Mouse (Mus musculus) lung, embryonic 16.5 days (tissue): ENCODE measurements around the gene Med8. TPM values are rescaled to one million over a fixed set of nuclear protein-coding genes. Genes with fewer than 3 reads are reported as not detected.
A peak's percentile ranks its signal among the peaks of the same experiment; 100 is the strongest.

Source experiments
- ATAC-seq: fragments of 200-750 bp; cut with Nextera tagmentation; 2 replicates; pipeline ENCODE4 v1.8.0; 2017; ENCODE audit warnings: low read depth, mild to moderate bottlenecking, moderate library complexity
- H3K27ac ChIP-seq: fragments of 300-500 bp; sonication (generic); 2 replicates; pipeline ENCODE4 v1.5.1; 2014; ENCODE audit warnings: mild to moderate bottlenecking, control low read depth, low read length
- H3K27me3 ChIP-seq: fragments of 300-500 bp; sonication (generic); 2 replicates; pipeline ENCODE4 v1.6.1; 2014; ENCODE audit warnings: low read depth, low read length, mixed read lengths; ENCODE audit not compliant: control insufficient read depth, insufficient read depth
- H3K36me3 ChIP-seq: fragments of 300-500 bp; sonication (generic); 2 replicates; pipeline ENCODE4 v1.6.1; 2014; ENCODE audit warnings: low read length; ENCODE audit not compliant: control insufficient read depth, insufficient read depth
- H3K4me1 ChIP-seq: fragments of 300-500 bp; sonication (generic); replicated peaks from 2 replicates; pipeline ENCODE4 v1.6.1; 2014; ENCODE audit warnings: low read length, mixed read lengths; ENCODE audit not compliant: control insufficient read depth, insufficient read depth
- H3K4me2 ChIP-seq: fragments of 300-500 bp; sonication (generic); 2 replicates; pipeline ENCODE4 v1.6.1; 2014; ENCODE audit warnings: low read depth, low read length, control low read depth
- H3K4me3 ChIP-seq: fragments of 300-500 bp; sonication (generic); 2 replicates; pipeline ENCODE4 v1.5.1; 2014; ENCODE audit warnings: mild to moderate bottlenecking, low read length, control low read depth
- H3K9ac ChIP-seq: fragments of 300-500 bp; sonication (generic); 2 replicates; pipeline ENCODE4 v1.6.1; 2014; ENCODE audit warnings: low read length, control low read depth
- H3K9me3 ChIP-seq: fragments of 300-500 bp; sonication (generic); 2 replicates; pipeline ENCODE4 v1.6.1; 2016; ENCODE audit warnings: low read length; ENCODE audit not compliant: control insufficient read depth
- WGBS: fragments of 180-500 bp; shearing (Covaris S2); extraction: QIAGEN DNeasy Blood & Tissue Kit; methylation state at CpG from one replicate; pipeline ENCODE4 v1.1.7; 2014; 5-methylcytosine and 5-hydroxymethylcytosine counted together
- polyA plus RNA-seq: library from polyadenylated mRNA; unstranded; fragments of >200 nt; fragmentation: Nextera tagmentation; extraction: Ambion mirVana; gene quantifications from 2 replicates; pipeline ENCODE4 v1.2.1, GENCODE M21; 2015

The Med8 gene
- polyA plus RNA-seq, 1 experiment from 2014 or later, result 90.1 TPM

DNA sequence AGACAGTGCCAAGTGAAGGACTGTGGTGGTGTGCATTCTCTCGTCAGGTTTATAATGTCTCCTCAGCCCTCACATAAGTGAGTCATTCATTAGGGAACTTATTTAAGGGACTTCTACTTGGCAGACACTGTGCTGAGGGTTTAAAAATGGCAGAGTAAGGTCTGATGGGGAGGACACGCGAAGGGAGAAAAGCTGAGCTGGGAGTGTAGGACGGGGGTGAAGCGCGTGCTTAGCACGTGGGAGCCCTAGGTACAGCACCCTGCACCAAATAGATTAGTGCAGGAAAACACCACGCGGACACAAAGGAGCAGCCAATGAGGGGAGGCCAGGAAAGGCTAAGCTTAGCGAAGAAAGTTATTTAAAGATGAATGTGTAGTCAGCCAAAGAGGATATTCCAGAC is 36.0 kb downstream of the Med8 start:
- Histone ChIP-seq H3K4me1 (peaks cover 10% of the 10 kb centered on the region), H3K36me3 (no peaks in the 10 kb centered on the region), H3K4me2 (no peak overlapping the region), H3K27ac (no peak overlapping the region), H3K27me3 (no peaks in the 10 kb centered on the region), H3K4me3 (no peak overlapping the region), H3K9ac (no peak overlapping the region), H3K9me3 (no peaks in the 10 kb centered on the region)
- no peak for ATAC-seq
- WGBS, result 79% methylated on average over 10 of the region's 10 CpGs

- peak overlapping the region; percentile 46 for H3K4me3 ChIP-seq
- no peaks in the 10 kb centered on the region for H3K36me3 ChIP-seq
- H3K9me3 ChIP-seq, result no peaks in the 10 kb centered on the region
- H3K9ac ChIP-seq, result peak overlapping the region; percentile 61
- ATAC-seq, result peak; percentile 87
- H3K4me2 ChIP-seq, result peak overlapping the region; percentile 76
- peaks cover 10% of the 10 kb centered on the region for H3K4me1 ChIP-seq
- 18% methylated on average over 18 of the region's 18 CpGs for WGBS
- H3K27me3 ChIP-seq, result no peaks in the 10 kb centered on the region
- H3K27ac ChIP-seq, result 0 out of 2 replicates have a peak overlapping the region, but pooled peaks have one; percentile 16
Measured at GRCm38 (mm10) chr4:118445781-118446414, 36.8 kb downstream of the Med8 start.

GRCm38 (mm10) chr4:118446415-118447153 is 37.4 kb downstream of the Med8 start:
- Histone ChIP-seq H3K9ac (peak overlapping the region; percentile 61), H3K9me3 (no peaks in the 10 kb centered on the region), H3K4me2 (peak overlapping the region; percentile 76), H3K4me3 (peak overlapping the region; percentile 46), H3K27ac (0 out of 2 replicates have a peak overlapping the region, but pooled peaks have one; percentile 16), H3K4me1 (peaks cover 10% of the 10 kb centered on the region), H3K36me3 (no peaks in the 10 kb centered on the region), H3K27me3 (no peaks in the 10 kb centered on the region)
- WGBS, result 27% methylated on average over 24 of the region's 24 CpGs
- ATAC-seq, result no peak; the same call in 1 of the 2 replicates

DNA sequence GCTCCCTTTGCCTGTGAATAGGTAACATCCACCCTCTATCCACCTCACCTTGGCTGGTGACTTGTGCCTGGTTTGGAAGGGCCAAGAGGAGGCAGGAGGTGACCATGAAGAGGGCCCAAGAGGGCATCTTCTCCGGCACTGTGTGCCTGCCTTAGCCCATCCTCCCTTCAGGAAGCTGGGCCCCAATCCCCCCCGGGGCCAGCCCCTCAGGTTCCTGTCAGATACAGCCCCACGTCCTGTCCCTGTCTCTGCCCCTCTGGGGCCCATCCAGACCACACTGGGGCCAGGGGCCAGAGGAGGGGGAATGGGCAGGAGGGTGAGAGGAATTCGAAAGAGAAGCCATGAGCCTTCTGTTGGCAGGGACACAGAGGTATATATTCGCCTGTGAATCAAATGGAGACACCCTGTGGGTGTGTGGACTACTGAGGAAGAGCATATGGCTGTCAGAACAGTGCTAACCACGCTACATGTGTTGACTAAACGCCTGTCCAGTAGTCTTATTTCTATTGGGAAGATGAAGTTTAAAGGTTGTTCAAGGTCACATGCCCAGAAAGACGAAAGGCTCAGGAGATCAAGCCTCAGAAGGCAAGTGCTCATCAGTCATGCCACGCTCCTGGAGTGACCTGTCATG is 48.3 kb downstream of the Med8 start, which contains the start of gene Mpl:
Gene Mpl (minus strand): TSS at position 169 of the 631 bp plus-strand sequence.
- Histone ChIP-seq H3K4me1 (no peaks in the 10 kb centered on the region), H3K9ac (no peak within 1 kb of the TSS), H3K36me3 (no peaks in the 10 kb centered on the region), H3K27ac (no peak within 1 kb of the TSS), H3K4me2 (no peak within 1 kb of the TSS), H3K4me3 (no peak within 1 kb of the TSS), H3K27me3 (no peaks in the 10 kb centered on the region), H3K9me3 (no peaks in the 10 kb centered on the region)
- WGBS, result 43% methylated on average over 9 of the region's 9 CpGs
- ATAC-seq, result no peak

GRCm38 (mm10) chr4:118464956-118465355 is 55.8 kb downstream of the Med8 start:
- Histone ChIP-seq H3K27ac (no peak overlapping the region), H3K4me1 (no peaks in the 10 kb centered on the region), H3K9me3 (no peaks in the 10 kb centered on the region), H3K4me3 (no peak overlapping the region), H3K4me2 (no peak overlapping the region), H3K27me3 (no peaks in the 10 kb centered on the region), H3K9ac (no peak overlapping the region), H3K36me3 (no peaks in the 10 kb centered on the region)
- 82% methylated on average over 3 of the region's 3 CpGs for WGBS
- no peak for ATAC-seq

Other genes with a start within 250 kb of the Med8 start
- 32.4 and 33.0 TPM in 2 replicates for gene Kdm4a, start 229.3 kb upstream of the Med8 start, polyA plus RNA-seq
- gene Ptprf, start 117.9 kb upstream of the Med8 start, polyA plus RNA-seq, result 79.7 and 84.3 TPM in 2 replicates
- 5.8 and 6.3 TPM in 2 replicates for gene Szt2, start 64 bp upstream of the Med8 start, polyA plus RNA-seq
- 111 and 116 TPM in 2 replicates for gene Elovl1, start 18.8 kb downstream of the Med8 start, polyA plus RNA-seq
- gene Cdc20, start 28.0 kb downstream of the Med8 start, polyA plus RNA-seq, result 292 TPM in 2 replicates
- 0.67 and 0.83 TPM in 2 replicates for gene Mpl, start 48.2 kb downstream of the Med8 start, polyA plus RNA-seq
- gene Tie1, start 80.7 kb downstream of the Med8 start, polyA plus RNA-seq, result 99.4 and 102 TPM in 2 replicates
- 18.8 and 21.1 TPM in 2 replicates for gene 2610528J11Rik, start 117.7 kb downstream of the Med8 start, polyA plus RNA-seq
- gene Tmem125, start 134.7 kb downstream of the Med8 start, polyA plus RNA-seq, result 8.0 and 8.4 TPM in 2 replicates
- 1.3 and 1.6 TPM in 2 replicates for gene Cfap57, start 211.4 kb downstream of the Med8 start, polyA plus RNA-seq
- gene Ebna1bp2, start 211.5 kb downstream of the Med8 start, polyA plus RNA-seq, result 116 and 125 TPM in 2 replicates
- gene Olfr62, start 249.6 kb downstream of the Med8 start, polyA plus RNA-seq, result not detected in 2 replicates